Mouse (Mus musculus): ENCODE data around the gene Ugt3a1.
"Not testable (repeated sequence)": the region's sequence is repeated elsewhere in the genome, so short reads cannot be mapped to it uniquely, and the experiment has no call there.

The Ugt3a1 gene

DNA sequence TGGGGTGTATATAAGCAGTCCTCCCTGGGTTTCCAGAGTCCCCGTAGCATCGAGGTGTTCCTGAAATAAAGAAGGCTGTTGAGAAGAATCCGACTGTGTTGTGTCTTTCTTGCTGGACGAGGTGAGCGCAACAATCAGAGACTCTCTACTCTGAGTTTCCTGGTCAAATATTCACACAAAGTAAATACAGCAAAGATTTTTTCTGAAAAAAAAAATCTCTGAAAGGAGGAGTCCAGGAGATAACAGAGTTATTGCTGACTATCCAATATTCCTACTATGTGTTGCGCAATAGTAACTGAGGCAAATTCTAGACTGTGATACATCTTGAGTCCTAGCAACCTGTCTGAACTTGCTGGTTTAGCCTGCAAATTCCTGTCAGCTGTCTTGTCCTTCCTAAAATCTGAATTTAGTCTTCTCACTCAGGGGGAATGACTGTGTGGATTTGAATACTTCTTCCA lies at the start of gene Ugt3a1:
Ugt3a1 (plus strand) TSS at position 51 of the 458 bp plus-strand sequence.
- no peak for DNase-seq

DNA sequence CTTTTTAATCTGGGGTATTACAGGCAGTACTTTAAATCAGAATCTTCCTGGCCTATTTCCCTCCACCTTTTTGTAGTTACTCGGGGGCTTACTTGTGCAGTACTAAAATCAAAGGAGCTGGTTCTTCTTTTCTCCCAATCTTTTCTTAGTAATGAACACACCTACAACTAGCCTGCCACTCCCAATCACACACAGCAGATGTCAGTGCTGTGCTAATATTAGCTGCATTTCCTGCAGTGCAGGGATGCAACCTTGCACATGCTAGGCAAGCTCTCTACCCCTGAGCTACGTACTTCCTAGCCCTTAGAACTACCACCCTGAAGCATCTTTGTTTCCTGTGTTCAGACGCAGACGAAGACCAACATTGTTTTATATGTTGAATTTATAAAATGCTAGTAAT lies 45.8 kb upstream of the Ugt3a1 start:
- DNase-seq = not testable (repeated sequence)

DNA sequence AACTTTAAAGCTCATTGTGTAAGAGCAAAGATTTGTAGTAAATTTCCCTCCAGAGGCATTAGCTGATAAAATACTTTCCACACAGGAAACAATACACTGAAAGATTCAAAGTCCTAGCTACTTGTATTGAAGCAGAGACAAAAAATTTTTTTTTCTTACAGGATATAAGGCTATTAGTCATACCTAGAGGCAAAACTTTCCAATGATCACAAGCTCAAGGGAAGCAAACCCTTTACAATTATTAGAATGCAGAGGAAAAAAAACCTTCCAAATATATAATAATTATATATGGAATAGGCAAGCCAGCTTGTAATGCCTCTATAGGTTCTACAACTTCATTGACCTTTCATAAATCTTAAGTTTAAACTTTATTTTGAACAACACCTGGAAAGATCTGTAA lies 30.3 kb upstream of the Ugt3a1 start:
- DNase-seq = no peak

DNA sequence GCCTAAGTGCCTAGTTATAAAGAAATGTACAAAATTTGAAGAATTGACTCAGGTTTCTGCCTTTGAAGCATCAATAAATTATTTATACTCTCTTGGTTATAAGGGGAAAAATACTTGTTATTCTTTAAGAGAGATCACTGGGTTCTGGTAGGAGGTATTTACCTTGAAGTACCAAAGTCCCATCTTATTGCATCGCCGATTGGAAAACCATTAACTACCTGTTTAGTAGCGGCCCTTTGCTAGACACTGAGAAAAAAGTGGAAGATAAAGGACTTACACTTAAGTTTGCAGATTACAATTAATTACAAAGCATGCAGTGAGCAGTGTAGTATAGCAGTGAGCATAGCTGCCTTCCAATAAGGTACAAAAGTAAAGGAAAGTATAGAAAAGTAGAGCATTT lies 23.8 kb upstream of the Ugt3a1 start:
- no peak for DNase-seq

DNA sequence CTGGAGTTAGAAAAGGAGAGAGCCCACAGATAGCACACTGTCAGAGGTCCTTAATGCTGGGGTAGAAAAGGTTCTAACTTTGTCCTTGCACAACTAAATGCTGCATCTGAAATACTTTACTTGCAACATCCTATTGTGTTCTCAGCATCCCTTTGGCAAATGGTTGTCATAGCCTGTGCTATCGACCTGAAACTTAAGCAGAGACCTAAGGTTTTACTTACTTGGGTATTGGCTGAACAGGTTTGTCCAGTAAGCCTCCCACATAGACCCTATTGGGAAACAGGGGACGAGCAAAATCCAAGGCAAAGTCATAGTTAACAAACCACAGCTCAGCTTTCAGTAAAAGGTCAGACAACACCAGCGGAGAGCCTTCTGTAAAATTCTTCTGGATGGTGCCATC lies 16.1 kb upstream of the Ugt3a1 start:
- no peak for DNase-seq

DNA sequence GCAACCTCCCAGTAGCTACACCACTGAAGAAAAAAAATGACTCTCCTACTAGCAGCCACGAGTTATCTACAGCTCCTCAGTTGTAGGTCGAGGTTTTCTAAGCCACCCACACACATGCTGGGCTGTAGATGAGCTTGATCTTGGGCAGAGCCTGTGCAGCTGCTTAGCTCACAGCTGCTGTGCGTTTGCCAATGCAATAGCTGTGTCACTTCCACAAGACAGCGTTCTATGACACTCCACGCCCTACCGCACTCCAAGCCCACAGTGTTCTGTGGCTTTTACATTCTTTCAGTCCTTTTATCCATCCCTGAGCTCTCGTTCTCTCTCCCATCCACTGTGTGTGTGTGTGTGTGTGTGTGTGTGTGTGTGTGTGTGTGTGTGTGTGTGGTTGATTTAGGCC lies 4.8 kb upstream of the Ugt3a1 start:
- no peak for DNase-seq

DNA sequence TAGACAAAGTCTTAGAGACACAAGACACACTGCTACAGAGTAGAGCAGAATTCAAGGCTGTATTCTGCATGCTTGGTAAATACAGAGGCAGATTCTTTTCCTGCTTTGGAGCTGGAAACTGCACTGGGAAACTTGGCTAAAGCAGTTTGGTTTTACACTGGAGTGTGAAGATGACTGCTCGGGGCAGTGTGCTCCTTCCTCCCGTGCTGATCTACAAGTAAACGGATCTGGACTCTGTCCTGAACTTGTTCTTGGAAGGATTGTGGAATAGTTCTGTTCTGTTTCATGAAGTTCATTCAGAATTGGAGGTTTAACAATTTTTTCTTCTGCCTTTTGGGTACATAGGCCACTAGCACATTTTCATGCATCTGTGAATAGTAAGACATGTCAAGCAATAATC lies 2.3 kb downstream of the Ugt3a1 start:
- no peak for DNase-seq

DNA sequence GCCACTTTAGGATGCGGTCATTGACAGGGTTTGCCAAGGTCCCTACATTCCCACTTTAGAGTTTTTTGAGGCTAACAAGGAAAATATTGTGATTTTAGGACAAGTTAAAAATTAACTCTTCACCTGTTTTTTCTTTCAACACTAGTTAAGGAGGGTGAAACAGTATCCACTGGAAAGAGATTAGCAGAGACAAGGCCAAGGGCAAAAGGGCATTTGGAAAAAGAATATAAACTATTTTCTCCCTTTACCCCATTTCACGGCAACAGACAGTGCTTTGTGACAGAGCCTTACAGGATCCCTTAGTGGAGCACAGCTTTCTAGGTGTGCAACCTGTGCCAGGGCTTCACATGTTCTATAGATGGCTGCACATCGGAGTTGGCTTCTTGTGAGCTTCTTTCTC lies 2.9 kb downstream of the Ugt3a1 start:
- DNase-seq = no peak

DNA sequence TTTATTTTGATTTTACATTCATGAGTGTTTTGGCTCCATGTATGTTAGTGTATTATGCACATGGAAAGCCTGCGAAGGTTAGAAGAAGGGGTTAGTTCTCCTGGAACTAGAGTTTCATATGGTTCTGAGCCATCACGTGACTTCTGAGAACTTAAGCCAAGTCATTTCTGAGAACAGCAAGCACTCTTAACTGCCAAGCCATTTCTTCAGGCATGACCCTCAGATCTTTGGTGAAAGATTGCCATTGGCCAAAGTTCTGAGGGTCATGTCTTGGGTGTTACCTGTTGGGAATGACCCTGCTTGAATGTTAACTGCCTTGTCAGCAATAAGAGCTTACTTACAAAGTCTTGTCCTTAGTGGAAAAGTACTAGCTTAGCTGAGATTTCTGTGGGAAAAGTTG lies 6.5 kb downstream of the Ugt3a1 start:
- DNase-seq = no peak

DNA sequence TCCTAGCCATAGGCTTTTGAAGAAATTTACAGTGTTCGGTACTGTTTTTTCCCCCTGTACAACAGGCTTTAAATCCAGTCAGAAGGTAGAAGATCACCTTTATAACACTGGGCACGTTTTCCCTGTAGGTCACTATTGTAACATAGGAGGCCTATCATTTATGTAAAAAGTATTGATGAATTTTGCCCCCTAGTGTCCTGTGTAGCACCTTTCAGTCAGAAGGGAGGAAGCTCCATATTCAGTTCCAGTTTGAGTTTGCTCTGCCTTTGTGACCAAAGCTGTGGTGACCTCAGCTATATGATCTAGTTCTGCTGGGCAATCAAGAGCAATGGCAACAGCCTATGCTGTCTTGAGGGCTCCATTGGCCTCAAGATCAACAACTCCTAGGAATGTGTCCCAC lies 13.0 kb downstream of the Ugt3a1 start:
- no peak for DNase-seq

DNA sequence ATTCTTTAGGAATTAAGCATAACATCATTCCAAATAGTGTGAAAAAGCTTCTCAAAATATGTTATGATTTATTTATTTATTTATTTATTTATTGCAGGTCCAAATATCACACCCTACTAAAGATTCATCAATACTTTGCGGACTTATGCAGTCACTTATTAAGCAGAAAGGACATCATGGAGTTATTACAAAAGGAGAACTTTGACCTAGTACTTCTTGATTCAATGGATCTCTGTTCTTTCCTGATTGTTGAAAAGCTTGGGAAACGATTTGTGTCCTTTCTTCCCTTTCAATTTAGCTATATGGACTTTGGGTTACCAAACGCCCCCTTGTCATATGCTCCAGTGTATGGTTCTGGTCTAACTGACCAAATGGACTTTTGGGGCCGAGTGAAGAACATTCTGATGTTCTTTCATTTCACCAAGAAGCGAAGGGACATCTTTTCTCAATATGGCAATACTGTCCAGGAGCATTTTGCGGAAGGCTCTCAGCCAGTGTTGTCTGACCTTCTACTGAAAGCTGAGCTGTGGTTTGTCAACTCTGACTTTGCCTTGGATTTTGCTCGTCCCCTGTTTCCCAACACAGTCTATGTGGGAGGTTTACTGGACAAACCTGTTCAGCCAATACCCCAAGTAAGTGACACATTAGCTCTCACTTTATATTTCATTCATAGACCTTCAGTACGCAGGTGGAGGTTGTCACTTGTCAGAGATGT lies 29.4 kb downstream of the Ugt3a1 start:
- DNase-seq = no peak

DNA sequence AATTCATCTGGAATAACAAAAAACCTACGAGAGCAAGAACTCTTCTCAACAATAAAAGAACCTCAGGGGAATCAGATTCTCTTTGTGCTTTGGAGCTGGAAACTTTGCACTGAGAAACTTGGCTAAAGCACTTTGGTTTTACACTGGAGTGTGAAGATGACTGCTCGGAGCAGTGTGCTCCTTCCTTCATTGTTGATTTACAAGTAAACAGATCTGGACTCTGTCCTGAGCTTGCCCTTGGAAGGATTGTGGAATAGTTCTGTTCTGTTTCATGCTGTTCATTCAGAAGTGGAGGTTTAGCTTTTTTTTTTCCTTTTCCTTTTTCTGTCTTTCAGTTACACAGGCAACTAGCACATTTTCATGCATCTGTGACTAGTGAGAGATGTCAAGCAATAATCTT lies 57.9 kb downstream of the Ugt3a1 start:
- no peak for DNase-seq

DNA sequence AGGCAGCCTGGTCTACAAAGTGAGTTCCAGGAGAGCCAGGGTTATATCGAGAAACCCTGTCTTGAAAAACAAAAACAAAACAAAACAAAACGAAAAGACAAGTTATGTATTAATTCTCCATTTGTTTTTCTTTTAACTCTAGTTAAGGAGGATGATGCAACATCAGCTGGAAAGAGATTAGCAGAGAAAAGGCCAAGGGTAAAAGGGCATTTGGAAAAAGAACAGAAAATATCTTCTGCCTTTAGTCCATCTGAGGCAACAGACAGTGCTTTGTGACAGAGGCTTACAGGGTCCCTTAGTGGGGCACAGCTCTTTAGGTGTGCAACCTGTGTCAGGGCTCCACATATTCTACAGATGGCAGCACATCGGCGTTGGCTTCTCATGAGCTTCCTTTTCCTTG lies 58.7 kb downstream of the Ugt3a1 start, which contains the start of gene Ugt3a2:
Ugt3a2 (plus strand) TSS at position 210 of the 400 bp plus-strand sequence.
- DNase-seq = no peak

DNA sequence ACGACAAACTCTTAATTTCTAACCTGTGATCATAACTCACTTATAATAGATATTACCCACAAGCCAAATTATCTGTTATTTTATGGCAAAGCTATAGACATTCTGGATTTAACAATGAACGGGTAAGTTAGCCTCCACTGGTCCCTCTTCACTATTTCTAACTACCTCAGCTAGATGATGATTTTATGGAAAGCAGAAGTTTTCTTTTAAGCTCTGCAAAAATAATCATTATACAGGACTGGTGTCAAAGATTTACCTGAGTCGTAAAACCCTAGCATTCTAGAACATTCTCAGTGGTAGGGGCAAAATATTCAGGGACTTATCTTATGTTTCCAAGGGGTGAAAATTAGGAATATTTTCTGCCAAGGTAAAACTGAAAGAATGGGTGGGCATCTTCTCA lies 59.9 kb downstream of the Ugt3a1 start:
- DNase-seq = no peak

DNA sequence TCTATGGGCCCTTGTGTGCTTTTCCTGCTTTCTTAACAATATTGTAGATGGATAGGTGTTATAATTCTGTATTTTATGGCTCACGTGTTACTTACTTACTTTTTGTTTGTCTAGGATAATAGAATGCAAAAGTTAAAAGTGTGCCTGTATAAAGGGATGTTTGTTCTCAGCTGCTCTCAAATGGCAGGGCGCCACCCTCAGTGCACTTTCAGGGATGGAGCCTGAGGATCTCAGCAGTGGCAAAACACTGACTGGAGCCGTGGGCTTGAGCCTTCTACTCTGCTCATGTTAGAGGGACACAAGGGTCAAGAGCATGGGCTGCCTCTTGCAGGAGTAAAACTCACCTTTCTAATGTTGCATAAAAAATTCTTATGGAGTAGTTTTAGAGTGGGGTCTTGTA lies 60.3 kb downstream of the Ugt3a1 start:
- DNase-seq = no peak

DNA sequence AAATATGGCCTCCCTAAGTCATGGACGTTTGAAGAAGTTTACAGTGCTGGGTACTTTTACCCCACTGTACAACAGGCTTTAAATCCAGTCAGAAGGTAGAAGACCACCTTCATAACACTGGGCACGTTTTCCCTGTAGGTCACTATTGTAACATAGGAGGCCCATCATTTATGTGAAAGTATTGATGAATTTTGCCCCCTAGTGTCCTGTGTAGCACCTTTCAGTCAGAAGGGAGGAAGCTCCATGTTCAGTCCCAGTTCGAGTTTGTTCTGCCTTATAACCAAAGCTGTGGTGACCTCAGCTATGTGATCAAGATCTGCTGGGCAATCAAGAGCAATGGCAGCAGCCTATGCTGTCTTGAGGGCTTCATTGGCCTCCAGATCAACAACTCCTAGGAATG lies 72.1 kb downstream of the Ugt3a1 start:
- no peak for DNase-seq

DNA sequence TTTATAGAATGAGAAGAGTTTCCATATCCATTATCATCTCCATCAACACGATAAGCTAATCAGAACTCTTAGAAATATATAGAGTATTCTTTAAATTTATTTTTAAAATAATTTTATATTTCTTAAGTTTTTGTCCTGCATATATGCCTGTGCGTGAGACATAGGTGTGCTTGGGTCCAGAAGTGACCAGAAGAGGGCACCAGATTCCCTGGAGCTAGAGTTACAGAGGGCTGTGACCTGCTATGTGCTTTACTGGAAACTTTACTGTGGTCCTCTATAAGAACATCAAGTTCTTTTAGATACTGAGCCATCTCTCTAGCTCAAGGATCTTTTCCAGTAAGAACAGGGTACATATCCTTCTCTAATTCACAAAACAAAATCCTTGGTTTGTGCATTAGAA lies 86.1 kb downstream of the Ugt3a1 start:
- no peak for DNase-seq
